Mouse (Mus musculus) hindbrain, embryonic 13.5 days (tissue): ENCODE measurements around the gene Pi4kb. TPM values are rescaled to one million over a fixed set of nuclear protein-coding genes. Genes with fewer than 3 reads are reported as not detected.

Source experiments
- ATAC-seq: fragments of 200-750 bp; cut with Nextera tagmentation; 2 replicates; pipeline ENCODE4 v1.8.0; 2017; ENCODE audit warnings: moderate TSS enrichment; ENCODE audit not compliant: low FRiP score
- H3K27ac ChIP-seq: fragments of 300-500 bp; sonication (generic); 2 replicates; pipeline ENCODE4 v1.5.1; 2015; ENCODE audit warnings: inconsistent platforms, mild to moderate bottlenecking, moderate library complexity
- H3K27me3 ChIP-seq: fragments of 300-500 bp; sonication (generic); 2 replicates; pipeline ENCODE4 v1.6.1; 2015; ENCODE audit warnings: mild to moderate bottlenecking, inconsistent platforms
- H3K36me3 ChIP-seq: fragments of 300-500 bp; sonication (generic); 2 replicates; pipeline ENCODE4 v1.6.1; 2015; ENCODE audit warnings: mild to moderate bottlenecking, inconsistent platforms
- H3K4me1 ChIP-seq: fragments of 300-500 bp; sonication (generic); replicated peaks from 2 replicates; pipeline ENCODE4 v1.6.1; 2015; ENCODE audit warnings: inconsistent platforms
- H3K4me2 ChIP-seq: fragments of 300-500 bp; sonication (generic); 2 replicates; pipeline ENCODE4 v1.6.1; 2015; ENCODE audit warnings: inconsistent platforms, mild to moderate bottlenecking, moderate library complexity
- H3K4me3 ChIP-seq: fragments of 300-500 bp; sonication (generic); 2 replicates; pipeline ENCODE4 v1.5.1; 2015; ENCODE audit warnings: mild to moderate bottlenecking, inconsistent platforms
- H3K9ac ChIP-seq: fragments of 300-500 bp; sonication (generic); 2 replicates; pipeline ENCODE4 v1.6.1; 2015; ENCODE audit warnings: mild to moderate bottlenecking, inconsistent platforms
- H3K9me3 ChIP-seq: fragments of 300-500 bp; sonication (generic); 2 replicates; pipeline ENCODE4 v1.6.1; 2016; ENCODE audit warnings: inconsistent platforms
- WGBS: fragments of 180-500 bp; shearing (Covaris S2); methylation state at CpG from one replicate; pipeline ENCODE4 v1.1.7; 2015; 5-methylcytosine and 5-hydroxymethylcytosine counted together
- microRNA-seq: library from miRNA; unstranded; fragments of <30 nt; microRNA quantifications from one replicate; pipeline ENCODE4, GENCODE M21; 2016
- polyA plus RNA-seq: library from polyadenylated mRNA; unstranded; fragments of >200 nt; fragmentation: Nextera tagmentation; extraction: Ambion mirVana; gene quantifications from 2 replicates; pipeline ENCODE4 v1.2.1, GENCODE M21; 2015

Pi4kb gene
- polyA plus RNA-seq, 1 experiment from 2014 or later, result 24.7 TPM

DNA sequence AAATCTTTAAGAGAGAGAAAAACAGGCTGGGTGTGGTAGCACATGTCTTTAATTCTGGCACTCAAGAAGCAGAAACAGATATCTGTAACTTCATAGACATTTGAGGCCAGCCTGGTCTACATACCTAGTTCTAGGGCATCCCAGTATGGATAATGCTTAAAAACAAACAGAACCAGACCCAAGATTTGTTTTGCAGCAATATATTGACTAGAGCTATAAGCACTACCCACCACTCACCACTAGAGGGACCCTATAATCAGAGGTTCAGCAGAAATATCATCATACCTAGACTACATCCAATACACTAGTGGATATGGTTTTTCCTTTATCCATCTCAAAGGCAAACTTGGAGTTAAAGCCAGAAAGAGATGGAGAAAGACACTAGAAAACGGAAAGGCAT is 78.4 kb downstream of the Pi4kb start:
- peaks cover 12% of the 10 kb centered on the region for H3K36me3 ChIP-seq
- H3K4me3 ChIP-seq, result no peak overlapping the region
- no peak overlapping the region for H3K9ac ChIP-seq
- H3K9me3 ChIP-seq, result no peaks in the 10 kb centered on the region
- no peak for ATAC-seq
- H3K4me1 ChIP-seq, result peaks cover 7% of the 10 kb centered on the region
- no peak overlapping the region for H3K27ac ChIP-seq
- 0 out of 2 replicates have a peak, but pooled peaks cover 3% of the 10 kb centered on the region for H3K27me3 ChIP-seq
- 40% methylated on average over 1 of the region's 1 CpGs for WGBS
- no peak overlapping the region for H3K4me2 ChIP-seq

DNA sequence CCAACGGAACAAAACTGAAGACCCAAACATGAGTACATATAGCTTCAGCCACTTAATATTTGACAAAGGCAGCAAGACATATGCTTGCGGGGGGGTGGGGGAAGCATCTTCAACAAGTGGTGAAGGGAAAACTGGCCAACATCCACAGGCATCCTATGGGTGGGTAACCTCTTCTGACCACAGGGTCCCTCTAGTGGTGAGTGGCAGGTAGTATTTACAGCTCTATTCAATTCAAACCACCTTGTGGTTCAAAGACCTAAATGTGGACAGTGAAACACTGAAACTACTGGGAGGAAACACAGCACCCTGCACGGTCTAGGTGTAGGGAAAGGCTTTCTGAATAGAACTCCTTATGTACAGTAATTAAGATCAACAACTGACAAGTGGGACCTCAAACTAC is 79.2 kb downstream of the Pi4kb start:
- no peak overlapping the region for H3K4me3 ChIP-seq
- ATAC-seq, result peak; percentile 43; the same call in 1 of the 2 replicates
- H3K36me3 ChIP-seq, result peaks cover 18% of the 10 kb centered on the region
- peaks cover 7% of the 10 kb centered on the region for H3K4me1 ChIP-seq
- H3K9ac ChIP-seq, result no peak overlapping the region
- no peak overlapping the region for H3K27ac ChIP-seq
- no peaks in the 10 kb centered on the region for H3K27me3 ChIP-seq
- no peak overlapping the region for H3K4me2 ChIP-seq
- H3K9me3 ChIP-seq, result no peaks in the 10 kb centered on the region
- WGBS, result 48% methylated on average over 3 of the region's 3 CpGs

GRCm38 (mm10) chr3:95054481-95055260 is 80.1 kb downstream of the Pi4kb start:
- Histone ChIP-seq H3K9ac (no peak overlapping the region), H3K4me2 (no peak overlapping the region), H3K27ac (no peak overlapping the region), H3K36me3 (peaks cover 28% of the 10 kb centered on the region), H3K4me3 (no peak overlapping the region), H3K27me3 (no peaks in the 10 kb centered on the region), H3K4me1 (peaks cover 7% of the 10 kb centered on the region), H3K9me3 (no peaks in the 10 kb centered on the region)
- no peak for ATAC-seq
- 59% methylated on average over 10 of the region's 10 CpGs for WGBS

DNA sequence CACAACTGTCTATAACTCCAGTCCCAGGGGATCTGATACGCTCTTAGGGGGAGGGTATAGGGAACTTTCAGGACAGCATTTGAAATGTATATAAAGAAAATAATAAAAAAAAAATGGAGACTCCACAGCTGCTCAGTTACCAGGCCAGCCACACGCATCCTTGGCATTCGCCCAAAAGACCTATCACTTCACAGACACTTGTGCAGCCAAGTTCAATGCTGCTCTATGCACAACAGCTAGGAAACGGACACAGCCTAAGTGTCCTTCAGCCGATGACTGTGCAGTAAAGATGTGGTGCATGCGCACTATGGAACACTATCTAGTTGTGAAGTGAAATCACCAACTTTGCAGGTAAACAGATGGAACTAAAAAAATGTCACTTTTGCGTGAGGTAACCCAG is 81.7 kb downstream of the Pi4kb start:
- no peak for ATAC-seq
- WGBS, result 96% methylated on average over 7 of the region's 7 CpGs

More for the DNA sequence above, 81.7 kb downstream of the Pi4kb start:
- no peak overlapping the region for H3K9ac ChIP-seq
- H3K36me3 ChIP-seq, result peaks cover 44% of the 10 kb centered on the region
- H3K4me1 ChIP-seq, result peaks cover 7% of the 10 kb centered on the region
- H3K9me3 ChIP-seq, result no peaks in the 10 kb centered on the region
- no peaks in the 10 kb centered on the region for H3K27me3 ChIP-seq
- no peak overlapping the region for H3K4me3 ChIP-seq
- no peak overlapping the region for H3K4me2 ChIP-seq
- H3K27ac ChIP-seq, result no peak overlapping the region

Small RNA genes within 50 kb of the gene (microRNA-seq; reads per million reads assigned to microRNA genes)
- gene Mir7013, result 1.6 reads per million

Other genes starting within 250 kb of the Pi4kb start
- 7.4 and 7.6 TPM in 2 replicates for gene Cgn, start 188.2 kb upstream of the Pi4kb start, polyA plus RNA-seq
- gene Pogz, start 137.2 kb upstream of the Pi4kb start, polyA plus RNA-seq, result 22.7 and 23.4 TPM in 2 replicates
- 366 and 376 TPM in 2 replicates for gene Psmb4, start 87.8 kb upstream of the Pi4kb start, polyA plus RNA-seq
- 10.1 and 14.1 TPM in 2 replicates for gene Selenbp1, start 41.7 kb upstream of the Pi4kb start, polyA plus RNA-seq
- 5.4 and 5.5 TPM in 2 replicates for gene Rfx5, start 20.7 kb upstream of the Pi4kb start, polyA plus RNA-seq
- 21.6 and 22.8 TPM in 2 replicates for gene Zfp687, start 40.7 kb downstream of the Pi4kb start, polyA plus RNA-seq
- gene Psmd4, start 67.9 kb downstream of the Pi4kb start, polyA plus RNA-seq, result 269 and 277 TPM in 2 replicates
- gene Pip5k1a, start 132.2 kb downstream of the Pi4kb start, polyA plus RNA-seq, result 15.4 and 16.7 TPM in 2 replicates
- gene Vps72, start 136.3 kb downstream of the Pi4kb start, polyA plus RNA-seq, result 219 and 221 TPM in 2 replicates
- 0.99 and 1.5 TPM in 2 replicates for gene Tmod4, start 149.7 kb downstream of the Pi4kb start, polyA plus RNA-seq
- 95.9 and 97.1 TPM in 2 replicates for gene Scnm1, start 159.3 kb downstream of the Pi4kb start, polyA plus RNA-seq
- gene Lysmd1, start 159.4 kb downstream of the Pi4kb start, polyA plus RNA-seq, result 36.8 and 38.4 TPM in 2 replicates
- 2.8 and 3.1 TPM in 2 replicates for gene Tnfaip8l2, start 167.6 kb downstream of the Pi4kb start, polyA plus RNA-seq
- 31.5 and 31.8 TPM in 2 replicates for gene Sema6c, start 185.7 kb downstream of the Pi4kb start, polyA plus RNA-seq
- 4.5 and 4.6 TPM in 2 replicates for gene Gabpb2, start 243.2 kb downstream of the Pi4kb start, polyA plus RNA-seq